Mouse (Mus musculus): Measurements from ENCODE around the gene Osbpl2. TPM values are rescaled to one million over a fixed set of nuclear protein-coding genes. Genes with fewer than 3 reads are reported as not detected.
"Not testable (repeated sequence)": the region's sequence is repeated elsewhere in the genome, so short reads cannot be mapped to it uniquely, and the experiment has no call there.

Gene Osbpl2
- total and polyA plus RNA-seq, 3 experiments: 13.3 to 25.5 TPM; not detected in 1

GRCm38 (mm10) chr2:180173163-180173562 is 54.1 kb downstream of the Osbpl2 start:
- TF ChIP-seq CTCF (IDR thresholded peaks at IDR 0.05 in 2 of 3, conservative IDR thresholded peaks at IDR 0.05 in 1 of 3; ENCODE audit: control insufficient read depth in 1 of 3, insufficient read depth in 1 of 3, low read depth in 2 of 3, low read length in 3 of 3, poor library complexity in 1 of 3, severe bottlenecking in 1 of 3): peak; percentile 16 to 53 (median 29); a peak in 4 of 6 replicates
- TF ChIP-seq SMC3 (IDR thresholded peaks at IDR 0.05; ENCODE audit: low read depth, low read length): peak; percentile 21; the same call in 1 of the 2 replicates
- no peak for TF ChIP-seq MAZ (IDR thresholded peaks at IDR 0.05; ENCODE audit: low read depth, low read length)
- TF ChIP-seq SIN3A (IDR thresholded peaks at IDR 0.05; ENCODE audit: low read length): 0 out of 2 replicates have a peak, but pooled peaks have one; percentile 34
- Histone ChIP-seq H3K79me2 (ENCODE audit: control insufficient read depth, insufficient read depth, low read length, poor library complexity) (peaks cover 30% of the 10 kb centered on the region), H3K9me3 (replicated peaks; ENCODE audit: insufficient read depth, low read length) (no peaks in the 10 kb centered on the region), H3K27ac (ENCODE audit: control insufficient read depth, low read depth, low read length) (no peak overlapping the region), H3K4me1 (ENCODE audit: control insufficient read depth in 1 of 2, insufficient read depth in 2 of 2, low read length in 2 of 2) (peaks cover 0 to 21% of the 10 kb centered on the region in 2 experiments; a peak in 2 of 4 replicates), H3K36me3 (ENCODE audit: control insufficient read depth in 1 of 2, insufficient read depth in 2 of 2, low read length in 2 of 2) (peaks cover 4 to 8% of the 10 kb centered on the region in 2 experiments), H3K9ac (ENCODE audit: control insufficient read depth, low read depth, low read length, poor library complexity, severe bottlenecking) (peak overlapping the region; percentile 92), H3K27me3 (ENCODE audit: control insufficient read depth in 1 of 2, insufficient read depth in 2 of 2, low read length in 2 of 2) (no peaks in the 10 kb centered on the region), H3K4me3 (ENCODE audit: control insufficient read depth in 1 of 2, insufficient read depth in 1 of 2, low read depth in 2 of 2, low read length in 2 of 2) (peak overlapping the region; percentile 78 to 84)
- peak; percentile 60 for DNase-seq (ENCODE audit: low read depth, low spot score)

- not testable (repeated sequence) for H3K36me3 ChIP-seq (ENCODE audit: control insufficient read depth in 1 of 2, insufficient read depth in 2 of 2, low read length in 2 of 2); H3K27ac ChIP-seq (ENCODE audit: control insufficient read depth, low read depth, low read length); H3K27me3 ChIP-seq (ENCODE audit: control insufficient read depth in 1 of 2, insufficient read depth in 2 of 2, low read length in 2 of 2); DNase-seq (ENCODE audit: low read depth, low spot score); H3K9ac ChIP-seq (ENCODE audit: control insufficient read depth, low read depth, low read length, poor library complexity, severe bottlenecking); H3K4me3 ChIP-seq (ENCODE audit: control insufficient read depth in 1 of 2, insufficient read depth in 1 of 2, low read depth in 2 of 2, low read length in 2 of 2); H3K9me3 ChIP-seq (replicated peaks; ENCODE audit: insufficient read depth, low read length)
- H3K79me2 ChIP-seq (ENCODE audit: control insufficient read depth, insufficient read depth, low read length, poor library complexity): peaks cover 30% of the 10 kb centered on the region
- peaks cover 0 to 21% of the 10 kb centered on the region in 2 experiments; a peak in 2 of 4 replicates for H3K4me1 ChIP-seq (ENCODE audit: control insufficient read depth in 1 of 2, insufficient read depth in 2 of 2, low read length in 2 of 2)
Measured at GRCm38 (mm10) chr2:180173711-180174110, 54.6 kb downstream of the Osbpl2 start.

DNA sequence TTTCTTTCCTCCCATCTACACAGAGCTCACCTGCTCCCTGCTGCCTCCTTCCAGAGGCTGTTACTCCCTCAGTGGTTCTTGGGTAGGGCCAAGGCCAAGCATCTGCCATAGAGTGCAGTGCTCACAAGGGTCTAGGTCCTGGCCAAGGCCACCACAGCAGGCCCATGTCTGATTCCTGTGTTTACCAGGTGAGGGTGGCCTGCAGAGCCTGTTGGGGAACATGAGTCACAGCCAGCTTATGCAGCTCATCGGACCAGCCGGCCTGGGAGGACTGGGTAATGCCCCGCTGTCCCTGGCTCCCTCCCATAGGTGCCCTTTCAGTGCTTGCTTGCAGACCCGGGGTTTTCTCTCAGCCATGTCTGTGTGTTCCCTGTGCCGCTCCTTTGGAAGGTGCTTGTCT is 55.0 kb downstream of the Osbpl2 start:
- no peaks in the 10 kb centered on the region for H3K27me3 ChIP-seq (ENCODE audit: control insufficient read depth in 1 of 2, insufficient read depth in 2 of 2, low read length in 2 of 2)
- H3K9me3 ChIP-seq (replicated peaks; ENCODE audit: insufficient read depth, low read length): no peaks in the 10 kb centered on the region
- peaks cover 4 to 8% of the 10 kb centered on the region in 2 experiments for H3K36me3 ChIP-seq (ENCODE audit: control insufficient read depth in 1 of 2, insufficient read depth in 2 of 2, low read length in 2 of 2)
- DNase-seq (ENCODE audit: low read depth, low spot score): no peak
- H3K4me3 ChIP-seq (ENCODE audit: control insufficient read depth in 1 of 2, insufficient read depth in 1 of 2, low read depth in 2 of 2, low read length in 2 of 2): no peak overlapping the region
- peaks cover 0 to 21% of the 10 kb centered on the region in 2 experiments; a peak in 2 of 4 replicates for H3K4me1 ChIP-seq (ENCODE audit: control insufficient read depth in 1 of 2, insufficient read depth in 2 of 2, low read length in 2 of 2)
- peaks cover 30% of the 10 kb centered on the region for H3K79me2 ChIP-seq (ENCODE audit: control insufficient read depth, insufficient read depth, low read length, poor library complexity)
- no peak overlapping the region for H3K27ac ChIP-seq (ENCODE audit: control insufficient read depth, low read depth, low read length)
- H3K9ac ChIP-seq (ENCODE audit: control insufficient read depth, low read depth, low read length, poor library complexity, severe bottlenecking): no peak overlapping the region
- no peak for TF ChIP-seq RCOR1 (IDR thresholded peaks at IDR 0.05; ENCODE audit: low read depth, low read length)
- no peak for TF ChIP-seq E2F4 (IDR thresholded peaks at IDR 0.05; ENCODE audit: borderline replicate concordance, low read depth, low read length)
- TF ChIP-seq NRF1 (IDR thresholded peaks at IDR 0.05; ENCODE audit: insufficient read depth, low read depth, low read length, poor library complexity, severe bottlenecking): no peak
- TF ChIP-seq MEF2A (IDR thresholded peaks at IDR 0.05; ENCODE audit: extremely low read depth, insufficient replicate concordance, low read depth, low read length, poor library complexity, severe bottlenecking): no peak
- no peak for TF ChIP-seq BHLHE40 (IDR thresholded peaks at IDR 0.05; ENCODE audit: borderline replicate concordance, low read depth, low read length)
- no peak for TF ChIP-seq CHD1 (IDR thresholded peaks at IDR 0.05; ENCODE audit: low read depth, low read length)
- TF ChIP-seq ETS1 (IDR thresholded peaks at IDR 0.05; ENCODE audit: low read depth, low read length): no peak
- no peak for TF ChIP-seq POLR2A (IDR thresholded peaks at IDR 0.05; ENCODE audit: control insufficient read depth in 1 of 2, insufficient read depth in 1 of 2, low read depth in 1 of 2, low read length in 2 of 2, poor library complexity in 1 of 2)
- TF ChIP-seq ELF1 (IDR thresholded peaks at IDR 0.05; ENCODE audit: low read depth, low read length): no peak
- no peak for TF ChIP-seq JUND (IDR thresholded peaks at IDR 0.05; ENCODE audit: low read depth, low read length)
- no peak for TF ChIP-seq TAL1 (IDR thresholded peaks at IDR 0.05; ENCODE audit: low read length)
- no peak for TF ChIP-seq CTCF (IDR thresholded peaks at IDR 0.05 in 2 of 3, conservative IDR thresholded peaks at IDR 0.05 in 1 of 3; ENCODE audit: control insufficient read depth in 1 of 3, insufficient read depth in 1 of 3, low read depth in 2 of 3, low read length in 3 of 3, poor library complexity in 1 of 3, severe bottlenecking in 1 of 3)
- TF ChIP-seq POLR2AphosphoS2 (IDR thresholded peaks at IDR 0.05; ENCODE audit: low read length): no peak
- TF ChIP-seq MYC (IDR thresholded peaks at IDR 0.05; ENCODE audit: low read depth, low read length): no peak
- no peak for TF ChIP-seq KAT2A (conservative IDR thresholded peaks at IDR 0.05; ENCODE audit: low read depth, low read length)
- TF ChIP-seq GABPA (IDR thresholded peaks at IDR 0.05; ENCODE audit: low read depth, low read length): no peak
- TF ChIP-seq UBTF (IDR thresholded peaks at IDR 0.05; ENCODE audit: borderline replicate concordance, insufficient read depth, low read depth, low read length): no peak
- no peak for TF ChIP-seq HCFC1 (IDR thresholded peaks at IDR 0.05; ENCODE audit: low read depth, low read length)

Data from MEL (cell line).